Mouse (Mus musculus): Measurements from ENCODE around the gene Arrdc2. TPM values are rescaled to one million over a fixed set of nuclear protein-coding genes. Genes with fewer than 3 reads are reported as not detected.

The Arrdc2 gene
- total RNA-seq, 2 experiments from 2014 or later, result 4.3 to 27.1 TPM

- no peak for DNase-seq
These were observed 52.5 kb downstream of the Arrdc2 start for GRCm38 (mm10) chr8:70787051-70787445.

GRCm38 (mm10) chr8:70786291-70787050, 53.0 kb downstream of the Arrdc2 start:
- no peak for DNase-seq

Small RNA genes within 50 kb of the gene (microRNA-seq; reads per million reads assigned to microRNA genes)
- gene Mir7240, result 0 reads per million in 2 experiments

Other genes starting within 250 kb of the Arrdc2 start
- 10 to 100 TPM; 30.0 to 31.6 TPM for gene Isyna1, start 245.3 kb downstream of the Arrdc2 start, total RNA-seq (2021)
- 10 to 100 TPM; 31.1 to 40.1 TPM for gene Ssbp4, start 230.8 kb downstream of the Arrdc2 start, total RNA-seq (2021)
- 1 to 10 TPM; 1.2 to 3.0 TPM for gene Lrrc25, start 223.6 kb downstream of the Arrdc2 start, total RNA-seq (2021)
- not detected for gene Gdf15, start 207.3 kb downstream of the Arrdc2 start, total RNA-seq (2021)
- gene Pgpep1, start 179.3 kb downstream of the Arrdc2 start, total RNA-seq (2021), result 10 to 100 TPM; 22.5 to 23.4 TPM
- gene Lsm4, start 166.5 kb downstream of the Arrdc2 start, total RNA-seq (2021), result 10 to 100 TPM; 82.3 to 83.0 TPM
- 100 to 1,000 TPM in 1 of 2 experiments, 10 to 100 TPM in 1; 79.2 to 130 TPM for gene Jund, start 140.8 kb downstream of the Arrdc2 start, total RNA-seq (2021)
- gene Iqcn, start 136.3 kb downstream of the Arrdc2 start, total RNA-seq (2021), result not detected
- gene Gm3336, start 121.2 kb downstream of the Arrdc2 start, total RNA-seq (2021), result not detected
- 1 to 10 TPM; 2.5 to 3.0 TPM for gene Pde4c, start 116.0 kb downstream of the Arrdc2 start, total RNA-seq (2021)
- 10 to 100 TPM; 44.6 to 50.4 TPM for gene Rab3a, start 85.0 kb downstream of the Arrdc2 start, total RNA-seq (2021)
- gene Mpv17l2, start 78.8 kb downstream of the Arrdc2 start, total RNA-seq (2021), result 10 to 100 TPM; 30.1 to 31.4 TPM
- 10 to 100 TPM; 39.4 to 47.2 TPM for gene Pik3r2, start 63.0 kb downstream of the Arrdc2 start, total RNA-seq (2021)
- 1 to 10 TPM; 7.2 to 8.9 TPM for gene Mast3, start 34.7 kb downstream of the Arrdc2 start, total RNA-seq (2021)
- under 1 TPM; 0.16 to 0.23 TPM for gene Il12rb1, start 31.3 kb downstream of the Arrdc2 start, total RNA-seq (2021)
- gene Kcnn1, start 23.5 kb upstream of the Arrdc2 start, total RNA-seq (2021), result 1 to 10 TPM; 3.7 to 3.8 TPM
- gene Ccdc124, start 34.2 kb upstream of the Arrdc2 start, total RNA-seq (2021), result 10 to 100 TPM; 42.8 to 45.0 TPM
- gene Slc5a5, start 53.0 kb upstream of the Arrdc2 start, total RNA-seq (2021), result under 1 TPM in 1 of 2 experiments, not detected in 1; 0.09 TPM
- 1,000 to 10,000 TPM; 1,533 to 1,604 TPM for gene Rpl18a, start 57.7 kb upstream of the Arrdc2 start, total RNA-seq (2021)
- gene Map1s, start 66.2 kb upstream of the Arrdc2 start, total RNA-seq (2021), result 10 to 100 TPM; 17.3 to 24.5 TPM